Mouse (Mus musculus) hindbrain, embryonic 12.5 days (tissue): ENCODE measurements around the gene Hira. TPM values are rescaled to one million over a fixed set of nuclear protein-coding genes. Genes with fewer than 3 reads are reported as not detected.
A peak's percentile ranks its signal among the peaks of the same experiment; 100 is the strongest.
"Not testable (repeated sequence)": the region's sequence is repeated elsewhere in the genome, so short reads cannot be mapped to it uniquely, and the experiment has no call there.

ENCODE experiments used
- ATAC-seq: fragments of 200-750 bp; cut with Nextera tagmentation; 2 replicates; pipeline ENCODE4 v1.8.0; 2017; ENCODE audit warnings: moderate TSS enrichment; ENCODE audit not compliant: low FRiP score
- H3K27ac ChIP-seq: fragments of 300-500 bp; sonication (generic); 2 replicates; pipeline ENCODE4 v1.5.1; 2016; ENCODE audit warnings: mild to moderate bottlenecking
- H3K27me3 ChIP-seq: fragments of 300-500 bp; sonication (generic); 2 replicates; pipeline ENCODE4 v1.6.1; 2016; ENCODE audit warnings: mild to moderate bottlenecking
- H3K36me3 ChIP-seq: fragments of 300-500 bp; sonication (generic); 2 replicates; pipeline ENCODE4 v1.6.1; 2016; ENCODE audit warnings: mild to moderate bottlenecking
- H3K4me1 ChIP-seq: fragments of 300-500 bp; sonication (generic); 2 replicates; pipeline ENCODE4 v1.6.1; 2016
- H3K4me2 ChIP-seq: fragments of 300-500 bp; sonication (generic); replicated peaks from 2 replicates; pipeline ENCODE4 v1.6.1; 2016; ENCODE audit warnings: mild to moderate bottlenecking
- H3K4me3 ChIP-seq: fragments of 300-500 bp; sonication (generic); 2 replicates; pipeline ENCODE4 v1.5.1; 2016; ENCODE audit warnings: mild to moderate bottlenecking
- H3K9ac ChIP-seq: fragments of 300-500 bp; sonication (generic); 2 replicates; pipeline ENCODE4 v1.6.1; 2016; ENCODE audit warnings: mild to moderate bottlenecking, moderate library complexity
- H3K9me3 ChIP-seq: fragments of 300-500 bp; sonication (generic); replicated peaks from 2 replicates; pipeline ENCODE4 v1.6.1; 2016; ENCODE audit warnings: mild to moderate bottlenecking
- WGBS: fragments of 180-500 bp; shearing (Covaris S2); methylation state at CpG from one replicate; pipeline ENCODE4 v1.1.7; 2016; 5-methylcytosine and 5-hydroxymethylcytosine counted together
- polyA plus RNA-seq: library from polyadenylated mRNA; unstranded; fragments of >200 nt; fragmentation: Nextera tagmentation; extraction: Ambion mirVana; gene quantifications from 2 replicates; pipeline ENCODE4 v1.2.1, GENCODE M21; 2016

Hira gene
- polyA plus RNA-seq, 1 experiment from 2014 or later: 24.2 TPM

DNA sequence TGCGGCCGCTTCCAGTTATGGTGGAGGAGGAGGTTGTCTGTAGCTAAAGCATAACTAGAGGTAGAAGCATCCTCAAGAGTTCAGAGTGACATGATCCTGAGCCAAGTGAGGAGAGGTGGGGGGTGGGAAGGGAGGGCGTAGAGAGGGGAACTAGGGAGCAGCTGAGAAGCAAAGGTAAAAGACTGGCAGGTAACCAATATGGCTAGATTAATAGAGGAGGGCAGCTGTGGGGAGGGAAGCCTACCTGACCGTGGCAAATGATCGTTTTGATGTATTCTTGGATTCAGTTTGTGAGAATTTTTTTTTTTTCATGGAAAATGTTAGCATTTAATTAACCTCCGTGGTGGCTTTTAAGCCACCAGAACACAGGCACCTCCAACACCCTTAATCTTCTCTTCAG is 67.1 kb downstream of the Hira start:
- no peak for ATAC-seq
- Histone ChIP-seq H3K27ac (no peak overlapping the region), H3K36me3 (peaks cover 58% of the 10 kb centered on the region), H3K4me2 (no peak overlapping the region), H3K4me3 (no peak overlapping the region), H3K27me3 (no peaks in the 10 kb centered on the region), H3K9ac (no peak overlapping the region), H3K4me1 (no peaks in the 10 kb centered on the region), H3K9me3 (no peaks in the 10 kb centered on the region)
- WGBS: 96% methylated on average over 6 of the region's 6 CpGs

- no peaks in the 10 kb centered on the region for H3K9me3 ChIP-seq
- no peak overlapping the region for H3K4me2 ChIP-seq
- no peak overlapping the region for H3K9ac ChIP-seq
- no peak for ATAC-seq
- no peaks in the 10 kb centered on the region for H3K27me3 ChIP-seq
- no peaks in the 10 kb centered on the region for H3K4me1 ChIP-seq
- H3K36me3 ChIP-seq: peaks cover 82% of the 10 kb centered on the region
- H3K27ac ChIP-seq: no peak overlapping the region
- H3K4me3 ChIP-seq: no peak overlapping the region
- 97% methylated on average over 9 of the region's 9 CpGs for WGBS
Observed at GRCm38 (mm10) chr16:18948941-18949340, 72.1 kb downstream of the Hira start.

DNA sequence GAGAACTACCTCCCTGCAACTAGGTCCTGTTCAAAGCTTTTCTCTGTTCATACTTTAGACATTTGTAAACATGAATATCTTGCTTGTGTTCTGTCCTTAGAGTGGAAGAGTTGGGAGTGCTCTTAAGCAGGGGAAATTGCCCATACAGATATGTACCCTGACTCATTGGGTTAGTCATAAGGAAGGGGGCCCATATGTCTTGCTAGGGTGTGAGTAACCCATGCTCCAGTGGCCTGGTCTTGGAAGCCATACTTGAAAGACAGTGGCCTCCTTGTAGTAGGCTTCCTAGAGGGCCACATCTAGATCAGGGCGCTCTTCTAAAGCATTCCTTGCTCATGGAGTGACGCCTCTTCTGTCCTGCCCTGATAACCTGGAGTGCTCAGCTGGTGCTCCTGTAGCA is 73.5 kb downstream of the Hira start:
- no peaks in the 10 kb centered on the region for H3K9me3 ChIP-seq
- no peak overlapping the region for H3K9ac ChIP-seq
- WGBS: 88% methylated on average over 2 of the region's 2 CpGs
- no peak overlapping the region for H3K27ac ChIP-seq
- peaks cover 87% of the 10 kb centered on the region for H3K36me3 ChIP-seq
- ATAC-seq: no peak
- H3K4me3 ChIP-seq: no peak overlapping the region
- H3K27me3 ChIP-seq: no peaks in the 10 kb centered on the region
- H3K4me1 ChIP-seq: no peaks in the 10 kb centered on the region
- H3K4me2 ChIP-seq: no peak overlapping the region

- no peaks in the 10 kb centered on the region for H3K9me3 ChIP-seq
- H3K4me3 ChIP-seq: no peak overlapping the region
- no peak overlapping the region for H3K27ac ChIP-seq
- H3K36me3 ChIP-seq: peaks cover 86% of the 10 kb centered on the region
- no peak overlapping the region for H3K4me2 ChIP-seq
- no peak overlapping the region for H3K9ac ChIP-seq
- H3K27me3 ChIP-seq: no peaks in the 10 kb centered on the region
- no peak for ATAC-seq
- H3K4me1 ChIP-seq: no peaks in the 10 kb centered on the region
Observed at GRCm38 (mm10) chr16:18952813-18953212, 76.0 kb downstream of the Hira start.

- H3K4me2 ChIP-seq: no peak overlapping the region
- no peak for ATAC-seq
- no peak overlapping the region for H3K4me3 ChIP-seq
- peaks cover 4% of the 10 kb centered on the region for H3K9me3 ChIP-seq
- no peaks in the 10 kb centered on the region for H3K27me3 ChIP-seq
- WGBS: 93% methylated on average over 3 of the region's 3 CpGs
- no peak overlapping the region for H3K9ac ChIP-seq
- peaks cover 73% of the 10 kb centered on the region for H3K36me3 ChIP-seq
- H3K4me1 ChIP-seq: no peaks in the 10 kb centered on the region
- H3K27ac ChIP-seq: no peak overlapping the region
Observed at GRCm38 (mm10) chr16:18955070-18955469, 78.2 kb downstream of the Hira start.

DNA sequence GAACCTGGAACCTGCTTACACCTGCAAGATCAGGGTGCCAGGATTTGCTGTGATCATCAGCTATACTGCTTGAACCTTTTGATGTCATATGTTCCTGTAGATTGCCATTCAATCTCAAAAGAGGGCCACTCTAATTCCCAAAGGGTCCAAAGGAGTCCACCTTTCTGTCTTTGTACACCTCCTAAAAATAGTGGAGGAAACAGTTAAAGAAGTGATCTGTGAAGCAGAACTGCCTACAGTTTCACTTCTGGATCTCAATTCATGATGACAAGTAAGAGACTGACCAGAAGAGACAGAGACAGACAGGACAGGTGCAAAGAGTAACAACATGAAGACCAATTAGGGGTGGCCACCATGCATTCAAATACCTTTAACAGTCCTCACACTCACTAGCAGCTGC is 86.6 kb downstream of the Hira start:
- ATAC-seq: no peak
- no peak overlapping the region for H3K4me3 ChIP-seq

DNA sequence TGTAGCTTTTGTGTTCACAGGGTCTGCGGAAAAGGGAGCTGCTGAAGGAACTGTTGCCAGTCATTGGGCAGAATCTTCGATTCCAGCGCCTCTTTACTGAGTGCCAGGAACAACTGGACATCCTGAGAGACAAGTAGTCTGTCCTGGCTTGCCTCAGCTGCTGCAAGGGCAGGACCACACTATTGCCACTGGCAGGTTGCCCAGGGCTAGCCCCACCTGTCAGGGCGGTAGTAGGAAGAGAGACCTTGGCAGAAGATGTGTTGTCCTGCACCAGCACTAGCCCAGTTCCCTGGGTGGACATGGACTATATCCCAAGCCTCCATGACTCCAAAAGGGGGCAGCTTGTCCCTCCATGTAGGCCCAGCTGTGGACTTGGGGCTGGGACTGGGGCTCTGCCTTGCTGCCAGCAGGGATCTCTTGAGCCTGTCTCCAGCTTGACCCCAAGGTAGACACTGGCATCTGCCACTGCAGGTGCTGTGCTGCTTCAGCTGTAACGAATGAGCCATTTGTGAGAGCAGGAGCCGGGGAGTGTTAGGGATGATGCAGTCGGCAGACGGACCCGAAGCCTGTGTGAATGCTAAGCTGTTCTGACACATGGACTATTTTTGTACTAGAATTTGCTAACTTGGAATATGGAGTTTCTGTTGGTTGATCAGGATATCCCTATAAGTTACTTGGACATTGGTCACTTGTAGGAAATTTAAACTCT is 92.7 kb downstream of the Hira start:
- no peak overlapping the region for H3K4me3 ChIP-seq
- H3K4me1 ChIP-seq: no peaks in the 10 kb centered on the region
- H3K27ac ChIP-seq: no peak overlapping the region
- no peak for ATAC-seq
- no peak overlapping the region for H3K4me2 ChIP-seq
- H3K36me3 ChIP-seq: peaks cover 45% of the 10 kb centered on the region
- H3K9me3 ChIP-seq: peaks cover 9% of the 10 kb centered on the region; the same call in 1 of the 2 replicates
- H3K9ac ChIP-seq: no peak overlapping the region
- no peaks in the 10 kb centered on the region for H3K27me3 ChIP-seq
- WGBS: 91% methylated on average over 9 of the region's 9 CpGs

More for the DNA sequence above, 86.6 kb downstream of the Hira start:
- H3K9ac ChIP-seq: no peak overlapping the region
- H3K4me1 ChIP-seq: no peaks in the 10 kb centered on the region
- peaks cover 30% of the 10 kb centered on the region for H3K9me3 ChIP-seq
- H3K27me3 ChIP-seq: no peaks in the 10 kb centered on the region
- H3K36me3 ChIP-seq: peaks cover 66% of the 10 kb centered on the region
- H3K4me2 ChIP-seq: no peak overlapping the region
- H3K27ac ChIP-seq: no peak overlapping the region

- H3K36me3 ChIP-seq: peaks cover 37% of the 10 kb centered on the region
- peaks cover 10% of the 10 kb centered on the region; the same call in 1 of the 2 replicates for H3K9me3 ChIP-seq
- no peak overlapping the region for H3K27ac ChIP-seq
- ATAC-seq: no peak
- no peaks in the 10 kb centered on the region for H3K4me1 ChIP-seq
- no peak overlapping the region for H3K9ac ChIP-seq
- no peaks in the 10 kb centered on the region for H3K27me3 ChIP-seq
- H3K4me3 ChIP-seq: no peak overlapping the region
- no peak overlapping the region for H3K4me2 ChIP-seq
- 90% methylated on average over 3 of the region's 3 CpGs for WGBS
Observed at GRCm38 (mm10) chr16:18970837-18971236, 94.0 kb downstream of the Hira start.

- Histone ChIP-seq H3K36me3 (peaks cover 18% of the 10 kb centered on the region), H3K9me3 (peaks cover 14% of the 10 kb centered on the region)
- WGBS: 85% methylated on average over 23 of the region's 23 CpGs
- not testable (repeated sequence) for H3K4me3 ChIP-seq, H3K4me2 ChIP-seq, H3K27ac ChIP-seq, ATAC-seq, H3K4me1 ChIP-seq, H3K27me3 ChIP-seq, H3K9ac ChIP-seq
Observed at GRCm38 (mm10) chr16:18975665-18976064, 98.8 kb downstream of the Hira start.

- Histone ChIP-seq H3K4me3 (no peak overlapping the region), H3K27me3 (no peaks in the 10 kb centered on the region), H3K27ac (no peak overlapping the region), H3K36me3 (peaks cover 12% of the 10 kb centered on the region; the same call in 1 of the 2 replicates), H3K4me2 (no peak overlapping the region; the same call in 1 of the 2 replicates), H3K4me1 (no peaks in the 10 kb centered on the region), H3K9ac (no peak overlapping the region), H3K9me3 (peaks cover 14% of the 10 kb centered on the region)
- ATAC-seq: 0 out of 2 replicates have a peak, but pooled peaks have one; percentile 32
- WGBS: 81% methylated on average over 23 of the region's 23 CpGs
Observed at GRCm38 (mm10) chr16:18976315-18976714, 99.5 kb downstream of the Hira start.

GRCm38 (mm10) chr16:18986381-18986780 is 109.5 kb downstream of the Hira start:
- Histone ChIP-seq H3K4me3 (no peak overlapping the region), H3K9me3 (no peaks in the 10 kb centered on the region), H3K4me2 (no peak overlapping the region), H3K27me3 (no peaks in the 10 kb centered on the region), H3K27ac (no peak overlapping the region), H3K9ac (no peak overlapping the region), H3K36me3 (no peaks in the 10 kb centered on the region), H3K4me1 (no peaks in the 10 kb centered on the region)
- 90% methylated on average over 3 of the region's 3 CpGs for WGBS
- no peak for ATAC-seq

GRCm38 (mm10) chr16:18986860-18987259 is 110.0 kb downstream of the Hira start:
- WGBS: 92% methylated on average over 5 of the region's 5 CpGs
- no peak overlapping the region for H3K4me2 ChIP-seq
- H3K27me3 ChIP-seq: no peaks in the 10 kb centered on the region
- no peak overlapping the region for H3K9ac ChIP-seq
- H3K4me3 ChIP-seq: no peak overlapping the region
- no peak for ATAC-seq
- no peak overlapping the region for H3K27ac ChIP-seq
- H3K9me3 ChIP-seq: no peaks in the 10 kb centered on the region
- H3K36me3 ChIP-seq: no peaks in the 10 kb centered on the region
- H3K4me1 ChIP-seq: no peaks in the 10 kb centered on the region

GRCm38 (mm10) chr16:19002610-19003389 is 126.0 kb downstream of the Hira start:
- not testable (repeated sequence) for H3K4me3 ChIP-seq, H3K27me3 ChIP-seq, ATAC-seq, H3K36me3 ChIP-seq, H3K9me3 ChIP-seq, H3K4me1 ChIP-seq, H3K4me2 ChIP-seq, H3K27ac ChIP-seq, H3K9ac ChIP-seq
- 39% methylated on average over 2 of the region's 2 CpGs for WGBS
